Mouse (Mus musculus) activated CD4-positive, CD25-positive, alpha-beta regulatory T cell, adult 9 weeks (primary cell): ENCODE results near the gene Gal3st2c. TPM values are rescaled to one million over a fixed set of nuclear protein-coding genes. Genes with fewer than 3 reads are reported as not detected.

Experiments used
- polyA plus RNA-seq: library from polyadenylated mRNA; unstranded; fragments of 100-300 nt; shearing (Covaris generic); gene quantifications from one replicate; pipeline ENCODE4 v1.2.1, GENCODE M21; 2017

Gene Gal3st2c
- 0.04 TPM for polyA plus RNA-seq

GRCm38 (mm10) chr1:93990209-93990608 lies at the start of gene Gal3st2c:
Gene Gal3st2c, plus strand, starts transcription at chr1:93990509.

GRCm38 (mm10) chr1:94020151-94020550 lies 29.8 kb downstream of the Gal3st2c start, which contains the start of gene Neu4:
Gene Neu4, plus strand, starts transcription at chr1:94020451.

GRCm38 (mm10) chr1:94052373-94052772 lies 62.1 kb downstream of the Gal3st2c start, which contains the start of gene Pdcd1:
Gene Pdcd1, minus strand, starts transcription at chr1:94052553.

Other genes with a start within 250 kb of the Gal3st2c start
- 122 TPM for gene Atg4b, start 239.0 kb upstream of the Gal3st2c start, polyA plus RNA-seq
- gene Thap4, start 235.6 kb upstream of the Gal3st2c start, polyA plus RNA-seq: 21.0 TPM
- gene Dtymk, start 188.6 kb upstream of the Gal3st2c start, polyA plus RNA-seq: 141 TPM
- gene Ing5, start 186.5 kb upstream of the Gal3st2c start, polyA plus RNA-seq: 29.4 TPM
- gene D2hgdh, start 165.6 kb upstream of the Gal3st2c start, polyA plus RNA-seq: 36.2 TPM
- not detected for gene Gal3st2, start 129.2 kb upstream of the Gal3st2c start, polyA plus RNA-seq
- not detected for gene Gal3st2b, start 72.2 kb upstream of the Gal3st2c start, polyA plus RNA-seq
- not detected for gene Neu4, start 29.9 kb downstream of the Gal3st2c start, polyA plus RNA-seq
- 207 TPM for gene Pdcd1, start 62.0 kb downstream of the Gal3st2c start, polyA plus RNA-seq